Mouse (Mus musculus) heart, embryonic 15.5 days (tissue): ENCODE measurements around the gene Fam13a. TPM values are rescaled to one million over a fixed set of nuclear protein-coding genes. Genes with fewer than 3 reads are reported as not detected.

Source experiments
- ATAC-seq: fragments of 200-750 bp; cut with Nextera tagmentation; replicated peaks from 2 replicates; pipeline ENCODE4 v1.8.0; 2017; ENCODE audit warnings: low read depth, moderate TSS enrichment; ENCODE audit not compliant: insufficient number of reproducible peaks, insufficient read depth, low FRiP score
- H3K27ac ChIP-seq: fragments of 300-500 bp; sonication (generic); 2 replicates; pipeline ENCODE4 v1.5.1; 2015; ENCODE audit warnings: mild to moderate bottlenecking, inconsistent platforms
- H3K27me3 ChIP-seq: fragments of 300-500 bp; sonication (generic); 2 replicates; pipeline ENCODE4 v1.6.1; 2015; ENCODE audit warnings: inconsistent platforms
- H3K36me3 ChIP-seq: fragments of 300-500 bp; sonication (generic); 2 replicates; pipeline ENCODE4 v1.6.1; 2015; ENCODE audit warnings: mild to moderate bottlenecking, inconsistent platforms
- H3K4me1 ChIP-seq: fragments of 300-500 bp; sonication (generic); replicated peaks from 2 replicates; pipeline ENCODE4 v1.6.1; 2015; ENCODE audit warnings: inconsistent platforms
- H3K4me2 ChIP-seq: fragments of 300-500 bp; sonication (generic); 2 replicates; pipeline ENCODE4 v1.6.1; 2015; ENCODE audit warnings: inconsistent platforms, mild to moderate bottlenecking, moderate library complexity
- H3K4me3 ChIP-seq: fragments of 300-500 bp; sonication (generic); 2 replicates; pipeline ENCODE4 v1.5.1; 2015; ENCODE audit warnings: mild to moderate bottlenecking, inconsistent platforms
- H3K9ac ChIP-seq: fragments of 300-500 bp; sonication (generic); 2 replicates; pipeline ENCODE4 v1.6.1; 2015; ENCODE audit warnings: mild to moderate bottlenecking, inconsistent platforms
- H3K9me3 ChIP-seq: fragments of 300-500 bp; sonication (generic); replicated peaks from 2 replicates; pipeline ENCODE4 v1.6.1; 2016; ENCODE audit warnings: inconsistent platforms
- WGBS: fragments of 180-500 bp; shearing (Covaris S2); methylation state at CpG from one replicate; pipeline ENCODE4 v1.1.7; 2015; ENCODE audit warnings: mixed read lengths; 5-methylcytosine and 5-hydroxymethylcytosine counted together
- polyA plus RNA-seq: library from polyadenylated mRNA; unstranded; fragments of >200 nt; fragmentation: Nextera tagmentation; extraction: Ambion mirVana; gene quantifications from 2 replicates; pipeline ENCODE4 v1.2.1, GENCODE M21; 2015

Fam13a gene
- polyA plus RNA-seq, 1 experiment from 2014 or later = 9.3 TPM

GRCm38 (mm10) chr6:58907791-58908190 is 116.6 kb downstream of the Fam13a start:
- H3K9ac ChIP-seq = no peak overlapping the region
- 90% methylated on average over 2 of the region's 2 CpGs for WGBS
- no peak overlapping the region for H3K4me3 ChIP-seq
- no peak overlapping the region for H3K4me2 ChIP-seq
- H3K36me3 ChIP-seq = peaks cover 31% of the 10 kb centered on the region
- H3K27me3 ChIP-seq = no peaks in the 10 kb centered on the region
- H3K9me3 ChIP-seq = 0 out of 2 replicates have a peak, but pooled peaks cover 10% of the 10 kb centered on the region
- ATAC-seq = no peak
- no peak overlapping the region for H3K27ac ChIP-seq
- H3K4me1 ChIP-seq = 0 out of 2 replicates have a peak, but pooled peaks cover 3% of the 10 kb centered on the region

GRCm38 (mm10) chr6:58907336-58907735 is 117.0 kb downstream of the Fam13a start:
- peak overlapping the region; percentile 77; the same call in 1 of the 2 replicates for H3K4me2 ChIP-seq
- H3K36me3 ChIP-seq = peaks cover 31% of the 10 kb centered on the region
- no peak for ATAC-seq
- no peaks in the 10 kb centered on the region for H3K27me3 ChIP-seq
- 0 out of 2 replicates have a peak, but pooled peaks cover 3% of the 10 kb centered on the region for H3K4me1 ChIP-seq
- WGBS = 91% methylated on average over 8 of the region's 8 CpGs
- no peak overlapping the region for H3K9ac ChIP-seq
- H3K9me3 ChIP-seq = 0 out of 2 replicates have a peak, but pooled peaks cover 10% of the 10 kb centered on the region
- H3K27ac ChIP-seq = no peak overlapping the region
- peak overlapping the region; percentile 47; the same call in 1 of the 2 replicates for H3K4me3 ChIP-seq

GRCm38 (mm10) chr6:58906852-58907261 is 117.5 kb downstream of the Fam13a start, which contains the start of gene Nap1l5:
TSS of gene Nap1l5 (minus strand) at chr6:58907076.
- 56% methylated on average over 34 of the region's 34 CpGs for WGBS
- peak within 1 kb of the TSS; percentile 47 for H3K4me3 ChIP-seq
- 0 out of 2 replicates have a peak, but pooled peaks cover 10% of the 10 kb centered on the region for H3K9me3 ChIP-seq
- peak; percentile 55; the same call in 1 of the 2 replicates for ATAC-seq
- H3K9ac ChIP-seq = no peak within 1 kb of the TSS; the same call in 1 of the 2 replicates
- H3K27me3 ChIP-seq = no peaks in the 10 kb centered on the region
- H3K36me3 ChIP-seq = peaks cover 35% of the 10 kb centered on the region
- no peak within 1 kb of the TSS for H3K27ac ChIP-seq
- peak within 1 kb of the TSS; percentile 77 for H3K4me2 ChIP-seq
- 0 out of 2 replicates have a peak, but pooled peaks cover 3% of the 10 kb centered on the region for H3K4me1 ChIP-seq

- no peak overlapping the region for H3K27ac ChIP-seq
- no peak overlapping the region for H3K4me2 ChIP-seq
- H3K9me3 ChIP-seq = 0 out of 2 replicates have a peak, but pooled peaks cover 10% of the 10 kb centered on the region
- H3K4me1 ChIP-seq = 0 out of 2 replicates have a peak, but pooled peaks cover 3% of the 10 kb centered on the region
- no peak overlapping the region for H3K4me3 ChIP-seq
- no peak for ATAC-seq
- no peaks in the 10 kb centered on the region for H3K27me3 ChIP-seq
- H3K36me3 ChIP-seq = peaks cover 40% of the 10 kb centered on the region
- H3K9ac ChIP-seq = no peak overlapping the region
- 62% methylated on average over 3 of the region's 3 CpGs for whole genome bisulfite sequencing
Observed at GRCm38 (mm10) chr6:58904551-58904950, 119.8 kb downstream of the Fam13a start.

GRCm38 (mm10) chr6:58903171-58903570 is 121.2 kb downstream of the Fam13a start:
- H3K36me3 ChIP-seq = peaks cover 40% of the 10 kb centered on the region
- H3K27ac ChIP-seq = no peak overlapping the region
- no peaks in the 10 kb centered on the region for H3K27me3 ChIP-seq
- WGBS = 45% methylated on average over 8 of the region's 8 CpGs
- no peak overlapping the region for H3K4me2 ChIP-seq
- 0 out of 2 replicates have a peak, but pooled peaks cover 10% of the 10 kb centered on the region for H3K9me3 ChIP-seq
- H3K4me3 ChIP-seq = no peak overlapping the region
- no peak for ATAC-seq
- H3K9ac ChIP-seq = no peak overlapping the region
- 0 out of 2 replicates have a peak, but pooled peaks cover 3% of the 10 kb centered on the region for H3K4me1 ChIP-seq

- WGBS = 91% methylated on average over 7 of the region's 7 CpGs
- Histone ChIP-seq H3K4me1 (peaks cover 6% of the 10 kb centered on the region), H3K9ac (no peak overlapping the region), H3K9me3 (no peaks in the 10 kb centered on the region), H3K4me2 (no peak overlapping the region), H3K36me3 (peaks cover 20% of the 10 kb centered on the region), H3K27me3 (no peaks in the 10 kb centered on the region), H3K4me3 (no peak overlapping the region), H3K27ac (no peak overlapping the region)
- no peak for ATAC-seq
Observed at GRCm38 (mm10) chr6:58900536-58900935, 123.8 kb downstream of the Fam13a start.

GRCm38 (mm10) chr6:58899076-58899475 is 125.3 kb downstream of the Fam13a start:
- Histone ChIP-seq H3K4me2 (no peak overlapping the region), H3K9me3 (no peaks in the 10 kb centered on the region), H3K27ac (no peak overlapping the region), H3K4me3 (no peak overlapping the region), H3K4me1 (peaks cover 6% of the 10 kb centered on the region), H3K27me3 (no peaks in the 10 kb centered on the region), H3K36me3 (peaks cover 26% of the 10 kb centered on the region), H3K9ac (no peak overlapping the region)
- 91% methylated on average over 3 of the region's 3 CpGs for WGBS
- ATAC-seq = no peak

- Histone ChIP-seq H3K9ac (no peak overlapping the region), H3K9me3 (no peaks in the 10 kb centered on the region), H3K4me2 (no peak overlapping the region), H3K36me3 (peaks cover 31% of the 10 kb centered on the region), H3K27ac (peak overlapping the region; percentile 69), H3K27me3 (no peaks in the 10 kb centered on the region), H3K4me1 (peaks cover 6% of the 10 kb centered on the region), H3K4me3 (no peak overlapping the region)
- WGBS = 47% methylated on average over 3 of the region's 3 CpGs
- peak; percentile 73; the same call in 1 of the 2 replicates for ATAC-seq
Observed at GRCm38 (mm10) chr6:58896648-58897047, 127.7 kb downstream of the Fam13a start.

- Histone ChIP-seq H3K4me3 (no peak overlapping the region), H3K36me3 (peaks cover 33% of the 10 kb centered on the region), H3K27ac (no peak overlapping the region), H3K9me3 (no peaks in the 10 kb centered on the region), H3K4me2 (no peak overlapping the region), H3K9ac (no peak overlapping the region), H3K4me1 (peaks cover 6% of the 10 kb centered on the region), H3K27me3 (no peaks in the 10 kb centered on the region)
- ATAC-seq = no peak
- 90% methylated on average over 4 of the region's 4 CpGs for WGBS
Observed at GRCm38 (mm10) chr6:58894994-58895393, 129.4 kb downstream of the Fam13a start.

- Histone ChIP-seq H3K4me3 (no peak overlapping the region), H3K9ac (no peak overlapping the region), H3K36me3 (peaks cover 44% of the 10 kb centered on the region), H3K9me3 (no peaks in the 10 kb centered on the region), H3K4me1 (peaks cover 6% of the 10 kb centered on the region), H3K4me2 (no peak overlapping the region), H3K27ac (no peak overlapping the region), H3K27me3 (no peaks in the 10 kb centered on the region)
- ATAC-seq = no peak
- 70% methylated on average over 6 of the region's 6 CpGs for WGBS
Observed at GRCm38 (mm10) chr6:58893307-58893706, 131.0 kb downstream of the Fam13a start.

GRCm38 (mm10) chr6:58889917-58890316 is 134.4 kb downstream of the Fam13a start:
- H3K4me3 ChIP-seq = no peak overlapping the region
- H3K9ac ChIP-seq = no peak overlapping the region
- WGBS = 86% methylated on average over 3 of the region's 3 CpGs
- ATAC-seq = no peak
- no peak overlapping the region for H3K27ac ChIP-seq
- H3K4me1 ChIP-seq = no peaks in the 10 kb centered on the region
- no peaks in the 10 kb centered on the region for H3K9me3 ChIP-seq
- no peak overlapping the region for H3K4me2 ChIP-seq
- H3K36me3 ChIP-seq = peaks cover 49% of the 10 kb centered on the region
- H3K27me3 ChIP-seq = no peaks in the 10 kb centered on the region

GRCm38 (mm10) chr6:58882271-58882670 is 142.1 kb downstream of the Fam13a start:
- Histone ChIP-seq H3K27ac (no peak overlapping the region), H3K9ac (no peak overlapping the region), H3K27me3 (no peaks in the 10 kb centered on the region), H3K9me3 (no peaks in the 10 kb centered on the region), H3K4me2 (no peak overlapping the region), H3K4me3 (no peak overlapping the region), H3K4me1 (peaks cover 7% of the 10 kb centered on the region), H3K36me3 (peaks cover 24% of the 10 kb centered on the region)
- 72% methylated on average over 6 of the region's 6 CpGs for WGBS
- ATAC-seq = no peak
